Mouse (Mus musculus) erythroblast, embryonic 14.5 days (primary cell): Measurements from ENCODE around the gene Gm10800. TPM values are rescaled to one million over a fixed set of nuclear protein-coding genes. Genes with fewer than 3 reads are reported as not detected.
"Not testable (repeated sequence)": the region's sequence is repeated elsewhere in the genome, so short reads cannot be mapped to it uniquely, and the experiment has no call there.

ENCODE experiments used
- H3K27me3 ChIP-seq: 2 replicates; pipeline ENCODE4 v1.6.1; 2012; ENCODE audit warnings: inconsistent platforms; ENCODE audit not compliant: control insufficient read depth
- H3K36me3 ChIP-seq: 2 replicates; pipeline ENCODE4 v1.6.1; 2012; ENCODE audit warnings: mild to moderate bottlenecking, inconsistent platforms; ENCODE audit not compliant: control insufficient read depth
- H3K4me1 ChIP-seq: 2 replicates; pipeline ENCODE4 v1.6.1; 2012; ENCODE audit warnings: inconsistent platforms; ENCODE audit not compliant: control insufficient read depth
- H3K4me3 ChIP-seq: replicated peaks from 2 replicates; pipeline ENCODE3; 2012; ENCODE audit warnings: moderate library complexity, mild to moderate bottlenecking, inconsistent platforms
- H3K9me3 ChIP-seq: 2 replicates; pipeline ENCODE4 v1.6.1; 2012; ENCODE audit warnings: low read length, inconsistent platforms, mixed read lengths; ENCODE audit not compliant: control insufficient read depth
- GATA1 ChIP-seq: IDR thresholded peaks from 2 replicates; pipeline ENCODE4 v1.6.1; 2012; ENCODE audit warnings: low read length, inconsistent platforms, mixed read lengths
- TAL1 ChIP-seq: IDR thresholded peaks from 3 replicates; pipeline ENCODE4 v1.6.1; 2012; ENCODE audit warnings: low read length, inconsistent platforms, mixed read lengths
- polyA plus RNA-seq: library from polyadenylated mRNA; stranded (reverse); fragments of >175 nt; gene quantifications from 2 replicates; pipeline ENCODE4 v1.2.3, GENCODE M21; 2012

Gm10800 gene
- 56.1 and 84.4 TPM in 2 replicates for polyA plus RNA-seq

GRCm38 (mm10) chr2:98667201-98667600, at the start of gene Gm10800:
Gm10800 (minus strand) TSS chr2:98667301.
- not testable (repeated sequence) for H3K27me3 ChIP-seq, H3K9me3 ChIP-seq, H3K4me1 ChIP-seq, H3K4me3 ChIP-seq, H3K36me3 ChIP-seq

DNA sequence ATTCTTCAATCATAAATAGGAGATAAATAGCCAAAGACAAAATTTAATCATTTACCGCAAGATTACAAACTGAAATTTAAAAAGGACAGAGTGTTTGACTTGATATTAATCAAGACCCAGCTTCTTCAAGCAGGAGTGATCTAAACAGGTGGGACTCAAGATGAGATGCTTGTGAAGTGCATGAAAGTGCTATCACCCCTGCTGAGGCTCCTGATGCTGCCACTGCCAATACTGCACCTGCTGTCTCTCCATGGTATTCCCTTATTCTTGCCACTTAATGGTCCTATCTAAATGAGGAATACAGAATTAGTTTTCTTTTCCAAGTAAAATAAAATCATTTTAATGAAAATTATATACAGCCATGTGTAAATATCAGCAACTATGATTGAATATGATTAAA, 30.4 kb upstream of the Gm10800 start:
- no peak for TF ChIP-seq GATA1
- TF ChIP-seq TAL1 = no peak
- Histone ChIP-seq H3K36me3 (no peaks in the 10 kb centered on the region), H3K9me3 (no peaks in the 10 kb centered on the region), H3K4me1 (no peaks in the 10 kb centered on the region), H3K27me3 (no peaks in the 10 kb centered on the region), H3K4me3 (no peak overlapping the region)

GRCm38 (mm10) chr2:98661937-98662336, 5.2 kb downstream of the Gm10800 start, which contains the start of gene Gm10801:
Gm10801 (plus strand) TSS chr2:98662237.
- H3K9me3 ChIP-seq, H3K36me3 ChIP-seq, H3K4me1 ChIP-seq, H3K4me3 ChIP-seq, H3K27me3 ChIP-seq: not testable (repeated sequence)

Other genes with a start within 250 kb of the Gm10800 start
- gene Gm10801, start 5.1 kb downstream of the Gm10800 start, polyA plus RNA-seq = 13.3 and 18.1 TPM in 2 replicates